Mouse (Mus musculus): ENCODE results near the gene Sgsm1.

DNA sequence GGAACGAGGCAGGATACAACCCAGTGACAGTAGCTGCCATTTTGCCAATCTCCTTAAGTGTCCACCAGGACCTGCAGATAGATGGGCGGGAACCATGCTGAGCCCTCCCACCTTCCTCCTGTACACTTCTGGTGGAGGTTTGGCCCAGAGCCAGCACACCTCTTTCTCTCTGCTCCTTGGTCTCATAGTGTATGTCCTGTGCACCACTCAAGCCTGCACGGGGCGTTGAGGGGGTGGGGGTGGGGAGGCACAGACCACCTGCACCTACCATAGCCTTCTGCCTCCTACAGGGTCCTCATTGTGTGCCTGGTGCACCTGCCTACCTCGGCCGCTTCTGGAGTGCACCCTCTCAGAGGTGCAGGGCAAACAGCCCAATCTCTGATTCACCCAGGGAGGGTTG, 42.0 kb upstream of the Sgsm1 start:
- no peak for TF ChIP-seq CTCF (IDR thresholded peaks at IDR 0.05; ENCODE audit: borderline replicate concordance, insufficient read depth, low read length)
- TF ChIP-seq POLR2A (IDR thresholded peaks at IDR 0.05; ENCODE audit: low read depth, low read length), result no peak
